Mouse (Mus musculus) ES-Bruce4 (cell line): ENCODE measurements at regions not wholly inside any gene's neighbourhood (a gene's known extent, or its start where the extent isn't known, plus 50 kb on each side); places are given as distances from the start of the nearest gene placed in this dataset.

Source experiments
- CTCF ChIP-seq: IDR thresholded peaks from one replicate; pipeline ENCODE4 v1.8.1; 2011; ENCODE audit warnings: low read depth, low read length
- EP300 ChIP-seq: IDR thresholded peaks from 2 replicates; pipeline ENCODE4 v1.6.1; 2011; ENCODE audit warnings: low read depth, low read length; ENCODE audit not compliant: insufficient read depth
- POLR2A ChIP-seq: IDR thresholded peaks from one replicate; pipeline ENCODE4 v1.8.1; 2011; ENCODE audit warnings: low read length; ENCODE audit not compliant: insufficient read depth

DNA sequence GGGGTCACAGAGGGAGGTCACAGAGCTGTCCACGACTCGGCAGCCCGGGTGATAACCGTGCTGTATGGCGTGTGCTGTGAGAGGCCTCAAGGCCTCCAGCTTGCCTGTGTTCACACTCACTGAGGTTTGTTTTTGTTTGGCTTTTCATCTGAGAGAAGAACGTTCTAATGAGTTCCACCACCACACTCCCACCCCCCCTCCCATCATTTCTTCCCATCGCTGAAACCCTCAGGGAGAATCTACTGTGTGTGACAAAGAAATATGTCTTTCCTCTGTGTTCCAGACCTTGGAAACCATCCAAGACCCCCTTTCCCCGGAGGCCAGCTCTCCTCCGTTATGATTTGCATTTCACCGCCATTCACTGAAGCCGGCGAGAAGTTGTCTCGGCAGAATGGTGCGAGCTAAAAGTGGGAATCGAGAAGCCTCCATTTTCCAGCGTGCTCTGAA is 164.0 kb upstream of the 1700066M21Rik start:
- TF ChIP-seq CTCF (no peak), POLR2A (no peak), EP300 (no peak)
